In genomic region chr8:36318396-36318795, GRCm38 (mm10) we compare ENCODE assay signal across 23 mouse cellular contexts.
"Had no signal": no experiment of that assay in that cellular context is flagged by ENCODE, and none has a peak within 500 bp of the region (broad histone marks: within the 10 kb centered on the region; RNA-seq: fewer than 3 reads in every experiment).

No protein-coding gene starts in this region.

- H3K9me3 ChIP-seq: heart, embryonic 12.5 days; hindbrain, embryonic 13.5 days; hindbrain, embryonic 15.5 days; kidney, embryonic 15.5 days; limb, embryonic 13.5 days; limb, embryonic 15.5 days; liver, embryonic 12.5 days had no signal

- H3K4me1 ChIP-seq: hindbrain, embryonic 13.5 days; hindbrain, embryonic 15.5 days; kidney, embryonic 15.5 days; limb, embryonic 15.5 days had no signal

- H3K27ac ChIP-seq: hindbrain, embryonic 13.5 days; hindbrain, embryonic 15.5 days; hindbrain, postnatal 0 days; kidney, embryonic 15.5 days; kidney, postnatal 0 days; limb, embryonic 13.5 days; limb, embryonic 15.5 days; liver, embryonic 12.5 days; liver, embryonic 14.5 days had no signal

- H3K36me3 ChIP-seq: heart, embryonic 12.5 days; hindbrain, embryonic 13.5 days; hindbrain, embryonic 15.5 days; kidney, embryonic 15.5 days; limb, embryonic 13.5 days; limb, embryonic 15.5 days; liver, embryonic 12.5 days had no signal

- H3K27me3 ChIP-seq: heart, embryonic 12.5 days; hindbrain, embryonic 13.5 days; hindbrain, embryonic 15.5 days; kidney, embryonic 15.5 days; limb, embryonic 13.5 days; limb, embryonic 15.5 days; liver, embryonic 12.5 days had no signal

- H3K4me3 ChIP-seq: heart, embryonic 12.5 days; hindbrain, embryonic 13.5 days; hindbrain, embryonic 15.5 days; kidney, embryonic 15.5 days; limb, embryonic 13.5 days; limb, embryonic 15.5 days; liver, embryonic 12.5 days had no signal

- DNase-seq: gastrocnemius, postnatal 14 days; gastrocnemius, postnatal 36 days; heart, adult 18-20 months; heart, postnatal 10 days; heart, postnatal 36 days; kidney, adult 11 months; kidney, adult 2 months; kidney, adult 9 months; kidney, postnatal 14 days; kidney, postnatal 36 days; layer of hippocampus, adult 9-11 months; layer of hippocampus, postnatal 36 days; left cerebral cortex, postnatal 4 days had no signal
